Mouse (Mus musculus) heart, adult 2 months (tissue): ENCODE measurements around the gene Mpeg1. TPM values are rescaled to one million over a fixed set of nuclear protein-coding genes. Genes with fewer than 3 reads are reported as not detected.

Source experiments
- DNase-seq, 2 experiments: peaks; one replicate each; pipeline ENCODE4 v3.0.0; 2021
- H3K27ac ChIP-seq: fragments of 200-600 bp; 2 replicates; pipeline ENCODE4 v1.8.1; 2022
- H3K27me3 ChIP-seq: fragments of 200-500 bp; 2 replicates; pipeline ENCODE4 v1.6.1; 2012; ENCODE audit warnings: mild to moderate bottlenecking, low read length, inconsistent platforms, mixed read lengths; ENCODE audit not compliant: control insufficient read depth, insufficient read depth
- H3K36me3 ChIP-seq: fragments of 200-500 bp; 2 replicates; pipeline ENCODE4 v1.6.1; 2012; ENCODE audit warnings: low read length, inconsistent platforms; ENCODE audit not compliant: control insufficient read depth, insufficient read depth
- H3K4me1 ChIP-seq: fragments of 200-500 bp; 2 replicates; pipeline ENCODE4 v1.6.1; 2011; ENCODE audit warnings: low read length; ENCODE audit not compliant: control insufficient read depth, insufficient read depth
- H3K4me3 ChIP-seq: fragments of 200-600 bp; 2 replicates; pipeline ENCODE4 v1.8.1; 2022
- H3K79me2 ChIP-seq: fragments of 200-500 bp; replicated peaks from 2 replicates; pipeline ENCODE4 v1.6.1; 2012; ENCODE audit warnings: mild to moderate bottlenecking, inconsistent platforms, low read length, moderate library complexity, mixed read lengths; ENCODE audit not compliant: control insufficient read depth, insufficient read depth
- H3K9ac ChIP-seq: fragments of 200-500 bp; 2 replicates; pipeline ENCODE4 v1.6.1; 2012; ENCODE audit warnings: low read depth, mild to moderate bottlenecking, control low read depth, inconsistent platforms, low read length, mixed read lengths
- CTCF ChIP-seq: fragments of 200-600 bp; IDR thresholded peaks from 2 replicates; pipeline ENCODE4 v1.8.1; 2022; ENCODE audit warnings: antibody characterized with exemption, mild to moderate bottlenecking, moderate library complexity
- EP300 ChIP-seq: fragments of 200-500 bp; IDR thresholded peaks from 2 replicates; pipeline ENCODE4 v1.6.1; 2011; ENCODE audit warnings: low read depth, low read length, control low read depth; ENCODE audit not compliant: insufficient read depth
- POLR2A ChIP-seq: fragments of 200-500 bp; IDR thresholded peaks from 2 replicates; pipeline ENCODE4 v1.6.1; 2011; ENCODE audit warnings: mild to moderate bottlenecking, low read depth, low read length, control low read depth; ENCODE audit not compliant: insufficient read depth
- WGBS: fragments of 180-500 bp; shearing (Covaris S2); methylation state at CpG from one replicate; pipeline ENCODE4 v1.1.7; 2018; 5-methylcytosine and 5-hydroxymethylcytosine counted together
- intact Hi-C: fragments of 180-260 bp; cut with DNase I; formaldehyde crosslinking; loops from one replicate; pipeline ENCODE4 v1.15.1; 2025
- polyA plus RNA-seq: library from polyadenylated mRNA; depleted of rRNA; stranded (reverse); fragments of >200 nt; gene quantifications from 2 replicates; pipeline ENCODE4 v1.2.3, GENCODE M21; 2012
- total RNA-seq, 2 experiments: library from RNA; stranded (reverse); gene quantifications; 2 replicates each; pipeline ENCODE4 v1.2.3; 2021

The Mpeg1 gene
- total and polyA plus RNA-seq, 3 experiments = 3.5 to 8.0 (median 7.4) TPM

GRCm38 (mm10) chr19:12478369-12478768 is 17.8 kb downstream of the Mpeg1 start:
- Histone ChIP-seq H3K4me1 (peaks cover 3% of the 10 kb centered on the region), H3K4me3 (no peak overlapping the region), H3K79me2 (no peaks in the 10 kb centered on the region), H3K36me3 (no peaks in the 10 kb centered on the region), H3K27me3 (no peaks in the 10 kb centered on the region), H3K9ac (no peak overlapping the region), H3K27ac (no peak overlapping the region)
- 76% methylated on average over 6 of the region's 6 CpGs for WGBS
- intact Hi-C loops = no loop called here
- no peak for TF ChIP-seq POLR2A
- TF ChIP-seq EP300 = no peak
- TF ChIP-seq CTCF = no peak
- DNase-seq = no peak

- H3K4me3 ChIP-seq = no peak overlapping the region
- DNase-seq = peak; percentile 52 to 66
- no peaks in the 10 kb centered on the region for H3K27me3 ChIP-seq
- no peak overlapping the region for H3K9ac ChIP-seq
- 18% methylated on average over 4 of the region's 4 CpGs for WGBS
- H3K4me1 ChIP-seq = peaks cover 15% of the 10 kb centered on the region
- intact Hi-C loops = no loop called here
- peak overlapping the region; percentile 67 for H3K27ac ChIP-seq
- no peaks in the 10 kb centered on the region for H3K79me2 ChIP-seq
- TF ChIP-seq EP300 (no peak), POLR2A (no peak), CTCF (no peak)
- peaks cover 4% of the 10 kb centered on the region for H3K36me3 ChIP-seq
Measured at GRCm38 (mm10) chr19:12483782-12484181, 23.2 kb downstream of the Mpeg1 start.

GRCm38 (mm10) chr19:12484210-12484609 is 23.6 kb downstream of the Mpeg1 start:
- Histone ChIP-seq H3K4me1 (peaks cover 15% of the 10 kb centered on the region), H3K79me2 (no peaks in the 10 kb centered on the region), H3K4me3 (no peak overlapping the region), H3K36me3 (peaks cover 4% of the 10 kb centered on the region), H3K27me3 (no peaks in the 10 kb centered on the region), H3K9ac (no peak overlapping the region), H3K27ac (peak overlapping the region; percentile 67)
- 51% methylated on average over 4 of the region's 4 CpGs for WGBS
- DNase-seq = no peak
- intact Hi-C loops = no loop called here
- TF ChIP-seq EP300 = no peak
- TF ChIP-seq POLR2A = no peak
- no peak for TF ChIP-seq CTCF

- intact Hi-C loops = no loop called here
- no peak for DNase-seq
- Histone ChIP-seq H3K27ac (peak overlapping the region; percentile 42), H3K4me1 (peaks cover 15% of the 10 kb centered on the region), H3K79me2 (no peaks in the 10 kb centered on the region), H3K4me3 (no peak overlapping the region), H3K9ac (no peak overlapping the region), H3K36me3 (peaks cover 4% of the 10 kb centered on the region), H3K27me3 (no peaks in the 10 kb centered on the region)
- TF ChIP-seq EP300 (no peak), CTCF (no peak), POLR2A (no peak)
- WGBS = 67% methylated on average over 13 of the region's 13 CpGs
Measured at GRCm38 (mm10) chr19:12485223-12485622, 24.6 kb downstream of the Mpeg1 start.

GRCm38 (mm10) chr19:12485631-12486030 is 25.1 kb downstream of the Mpeg1 start:
- Histone ChIP-seq H3K4me1 (peaks cover 15% of the 10 kb centered on the region), H3K9ac (no peak overlapping the region), H3K36me3 (peaks cover 4% of the 10 kb centered on the region), H3K27me3 (no peaks in the 10 kb centered on the region), H3K4me3 (no peak overlapping the region), H3K27ac (peak overlapping the region; percentile 37), H3K79me2 (no peaks in the 10 kb centered on the region)
- intact Hi-C loops = no loop called here
- no peak for DNase-seq
- WGBS = 65% methylated on average over 3 of the region's 3 CpGs
- no peak for TF ChIP-seq EP300
- no peak for TF ChIP-seq POLR2A
- no peak for TF ChIP-seq CTCF

- intact Hi-C loops = no loop called here
- Histone ChIP-seq H3K4me1 (peaks cover 15% of the 10 kb centered on the region), H3K36me3 (peaks cover 4% of the 10 kb centered on the region), H3K9ac (no peak overlapping the region), H3K79me2 (no peaks in the 10 kb centered on the region), H3K27me3 (no peaks in the 10 kb centered on the region), H3K27ac (peak overlapping the region; percentile 73), H3K4me3 (no peak overlapping the region)
- peak; percentile 74; the same call in 1 of the 2 replicates for TF ChIP-seq EP300
- 0 out of 2 replicates have a peak, but pooled peaks have one; percentile 28 for TF ChIP-seq POLR2A
- no peak for TF ChIP-seq CTCF
- peak; percentile 86 to 88 for DNase-seq
- WGBS = 61% methylated on average over 6 of the region's 6 CpGs
Measured at GRCm38 (mm10) chr19:12486875-12487274, 26.3 kb downstream of the Mpeg1 start.
